Mouse (Mus musculus) intestine, embryonic 14.5 days (tissue): ENCODE measurements around the gene Knl1. TPM values are rescaled to one million over a fixed set of nuclear protein-coding genes. Genes with fewer than 3 reads are reported as not detected.
A peak's percentile ranks its signal among the peaks of the same experiment; 100 is the strongest.

Experiments used
- ATAC-seq: fragments of 200-750 bp; cut with Nextera tagmentation; replicated peaks from 2 replicates; pipeline ENCODE4 v1.8.0; 2017; ENCODE audit warnings: low read depth, moderate number of reproducible peaks, moderate TSS enrichment, moderate library complexity; ENCODE audit not compliant: low FRiP score, low TSS enrichment
- DNase-seq: peaks from one replicate; pipeline ENCODE4 v3.0.0-alpha.2; 2018; ENCODE audit warnings: low spot score
- H3K27ac ChIP-seq: fragments of 300-500 bp; sonication (generic); 2 replicates; pipeline ENCODE4 v1.5.1; 2014; ENCODE audit warnings: low read depth, mild to moderate bottlenecking, control low read depth
- H3K27me3 ChIP-seq: fragments of 300-500 bp; sonication (generic); replicated peaks from 2 replicates; pipeline ENCODE4 v1.6.1; 2014; ENCODE audit warnings: low read length, control low read depth; ENCODE audit not compliant: control insufficient read depth, insufficient read depth
- H3K36me3 ChIP-seq: fragments of 300-500 bp; sonication (generic); 2 replicates; pipeline ENCODE4 v1.6.1; 2014; ENCODE audit warnings: low read length, control low read depth; ENCODE audit not compliant: control insufficient read depth, insufficient read depth
- H3K4me1 ChIP-seq: fragments of 300-500 bp; sonication (generic); replicated peaks from 2 replicates; pipeline ENCODE4 v1.6.1; 2014; ENCODE audit warnings: low read length, control low read depth, mixed read lengths; ENCODE audit not compliant: control insufficient read depth, insufficient read depth
- H3K4me2 ChIP-seq: fragments of 300-500 bp; sonication (generic); 2 replicates; pipeline ENCODE4 v1.6.1; 2014; ENCODE audit warnings: low read length
- H3K4me3 ChIP-seq: fragments of 300-500 bp; sonication (generic); 2 replicates; pipeline ENCODE4 v1.5.1; 2014; ENCODE audit warnings: low read depth, low read length, control low read depth, mixed read lengths
- H3K9ac ChIP-seq: fragments of 300-500 bp; sonication (generic); 2 replicates; pipeline ENCODE4 v1.6.1; 2014; ENCODE audit warnings: mild to moderate bottlenecking, low read length
- H3K9me3 ChIP-seq: fragments of 300-500 bp; sonication (generic); 2 replicates; pipeline ENCODE4 v1.6.1; 2016; ENCODE audit warnings: low read length, control low read depth; ENCODE audit not compliant: control insufficient read depth
- WGBS: fragments of 180-500 bp; shearing (Covaris S2); extraction: QIAGEN DNeasy Blood & Tissue Kit; methylation state at CpG from one replicate; pipeline ENCODE4 v1.1.7; 2014; 5-methylcytosine and 5-hydroxymethylcytosine counted together
- polyA plus RNA-seq: library from polyadenylated mRNA; unstranded; fragments of >200 nt; fragmentation: Nextera tagmentation; extraction: Ambion mirVana; gene quantifications from 2 replicates; pipeline ENCODE4 v1.2.1, GENCODE M21; 2014

The Knl1 gene
- polyA plus RNA-seq, 1 experiment from 2014 or later: 46.5 TPM

DNA sequence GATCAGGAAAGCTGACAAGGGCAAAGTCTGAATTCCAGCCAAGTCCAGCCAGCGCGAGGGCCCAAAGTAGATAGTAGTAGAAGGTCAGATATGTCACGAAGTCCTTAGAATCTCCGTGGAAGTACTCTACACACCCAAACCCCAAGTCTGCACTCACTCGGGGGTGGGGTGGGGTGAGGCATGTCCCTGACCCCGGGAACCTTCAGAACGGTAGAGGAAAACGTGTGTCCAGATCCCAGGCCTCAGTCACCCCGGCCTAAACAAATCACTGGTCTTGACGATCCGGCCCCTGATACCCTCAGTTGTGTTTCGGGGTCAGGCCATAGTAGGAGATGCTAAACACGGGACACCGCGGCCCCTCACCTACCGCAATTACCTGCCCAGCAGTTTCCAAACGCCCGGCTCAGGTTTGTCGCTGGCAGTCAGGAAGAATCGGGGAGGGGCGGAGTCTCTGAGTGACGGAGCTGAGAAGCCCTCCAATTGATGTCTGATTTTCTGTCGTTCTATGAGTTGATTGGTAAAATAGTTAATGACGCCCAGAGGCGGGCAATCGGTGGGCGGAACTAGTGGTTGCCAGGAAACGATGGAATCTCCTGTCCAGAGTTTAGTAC, 17.9 kb upstream of the Knl1 start, which contains the start of gene Ccdc32:
Gene Ccdc32, minus strand, starts transcription at position 453 of the 611 bp plus-strand sequence.
- peak within 1 kb of the TSS; percentile 89 for H3K4me2 ChIP-seq
- DNase-seq: peak; percentile 96
- H3K27me3 ChIP-seq: no peaks in the 10 kb centered on the region
- H3K9me3 ChIP-seq: no peaks in the 10 kb centered on the region
- H3K4me3 ChIP-seq: peak within 1 kb of the TSS; percentile 72
- ATAC-seq: peak; percentile 91
- H3K9ac ChIP-seq: peak within 1 kb of the TSS; percentile 75
- peaks cover 8% of the 10 kb centered on the region for H3K4me1 ChIP-seq
- no peak within 1 kb of the TSS; the same call in 1 of the 2 replicates for H3K27ac ChIP-seq
- under 1% methylated on average over 28 of the region's 28 CpGs for WGBS
- H3K36me3 ChIP-seq: peaks cover 17% of the 10 kb centered on the region

DNA sequence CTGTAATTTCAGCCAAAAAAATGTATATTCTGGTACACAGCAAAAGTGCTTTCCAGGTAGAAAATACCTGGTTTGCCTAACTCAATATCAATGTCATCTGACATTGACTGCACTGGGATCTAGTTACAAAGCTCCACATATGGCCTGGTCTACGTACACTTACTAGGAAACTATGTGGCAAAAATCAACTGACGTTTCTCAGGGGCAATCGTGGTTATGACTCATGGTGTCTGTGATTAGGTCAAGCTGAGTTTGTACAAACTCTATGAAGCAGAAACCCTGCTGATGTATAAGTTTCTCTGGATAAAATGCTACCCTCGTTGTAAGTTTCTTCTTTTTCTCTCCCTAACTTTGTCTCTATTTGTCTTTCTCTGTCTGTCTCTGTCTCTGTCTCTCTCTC, 14.7 kb upstream of the Knl1 start:
- DNase-seq (no peak), ATAC-seq (no peak)
- no peak overlapping the region for H3K27ac ChIP-seq
- H3K4me2 ChIP-seq: no peak overlapping the region
- H3K4me1 ChIP-seq: peaks cover 13% of the 10 kb centered on the region
- no peaks in the 10 kb centered on the region for H3K27me3 ChIP-seq
- H3K9ac ChIP-seq: no peak overlapping the region
- WGBS: 69% methylated on average over 4 of the region's 4 CpGs
- H3K36me3 ChIP-seq: peaks cover 6% of the 10 kb centered on the region
- no peak overlapping the region for H3K4me3 ChIP-seq
- H3K9me3 ChIP-seq: no peaks in the 10 kb centered on the region

DNA sequence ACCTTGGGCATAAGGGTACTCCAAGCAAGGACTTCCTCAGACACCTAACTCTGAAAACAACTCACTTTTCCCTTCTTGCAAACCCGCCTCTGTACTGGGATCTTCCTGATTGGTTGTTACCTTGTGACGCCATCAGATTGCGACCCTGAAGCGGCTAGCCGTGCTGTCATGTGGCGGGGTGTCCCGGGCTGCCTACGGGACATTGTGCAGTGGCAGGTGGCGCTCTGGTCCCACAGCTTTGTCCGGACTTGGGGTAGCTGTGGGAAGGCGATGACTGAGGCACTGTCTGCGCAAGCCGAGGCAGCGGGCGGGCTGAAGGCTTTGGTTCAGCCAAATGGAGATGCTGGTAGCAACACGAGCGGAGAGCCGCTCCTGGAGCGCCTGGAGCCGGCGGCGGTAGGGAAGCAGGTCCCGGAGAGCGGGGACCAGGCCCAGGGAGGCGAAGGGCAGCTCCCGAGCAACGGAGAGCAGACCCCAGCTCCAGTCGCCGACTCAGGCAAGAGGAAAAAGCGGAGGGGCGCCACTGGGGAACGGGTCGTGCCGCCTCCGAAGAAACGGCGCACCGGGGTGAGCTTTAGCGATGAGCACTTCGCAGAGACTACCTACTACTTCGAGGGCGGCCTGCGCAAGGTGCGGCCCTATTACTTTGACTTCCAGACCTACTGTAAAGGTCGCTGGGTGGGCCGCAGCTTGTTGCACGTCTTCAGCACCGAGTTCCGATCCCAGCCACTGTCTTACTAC, 12.1 kb upstream of the Knl1 start, which contains the start of gene Rpusd2:
Gene Rpusd2, plus strand, starts transcription at position 135 of the 741 bp plus-strand sequence.
- peak within 1 kb of the TSS; percentile 72 for H3K4me2 ChIP-seq
- no peaks in the 10 kb centered on the region for H3K27me3 ChIP-seq
- peak within 1 kb of the TSS; percentile 68 for H3K9ac ChIP-seq
- no peaks in the 10 kb centered on the region for H3K9me3 ChIP-seq
- ATAC-seq (peak; percentile 95), DNase-seq (peak; percentile 95)
- H3K4me3 ChIP-seq: peak within 1 kb of the TSS; percentile 91
- peak within 1 kb of the TSS; percentile 81 for H3K27ac ChIP-seq
- H3K36me3 ChIP-seq: peaks cover 28% of the 10 kb centered on the region
- under 1% methylated on average over 49 of the region's 49 CpGs for WGBS
- peaks cover 5% of the 10 kb centered on the region; the same call in 1 of the 2 replicates for H3K4me1 ChIP-seq

DNA sequence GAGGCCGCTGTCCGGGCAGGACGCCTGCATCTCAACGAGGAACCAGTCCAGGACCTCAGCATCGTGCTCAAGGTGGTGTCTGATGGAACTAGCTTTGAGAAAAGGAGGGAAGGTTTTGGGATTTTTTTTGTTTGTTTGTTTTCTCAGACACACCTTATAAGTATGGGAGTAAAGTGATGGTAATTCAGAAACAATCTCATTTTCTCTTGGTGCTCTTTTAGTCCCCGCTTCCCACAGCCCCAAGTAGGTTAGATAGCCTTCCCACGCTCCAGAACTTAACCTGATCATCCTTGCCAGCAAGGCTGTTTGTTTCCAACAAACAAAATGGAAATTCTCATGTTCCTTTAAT, 11.5 kb upstream of the Knl1 start:
- Histone ChIP-seq H3K36me3 (peaks cover 29% of the 10 kb centered on the region), H3K4me1 (peaks cover 5% of the 10 kb centered on the region; the same call in 1 of the 2 replicates), H3K27ac (peak overlapping the region; percentile 81; the same call in 1 of the 2 replicates), H3K27me3 (no peaks in the 10 kb centered on the region), H3K4me3 (peak overlapping the region; percentile 91), H3K9me3 (no peaks in the 10 kb centered on the region), H3K4me2 (peak overlapping the region; percentile 72), H3K9ac (peak overlapping the region; percentile 68)
- ATAC-seq (no peak), DNase-seq (no peak)
- 12% methylated on average over 7 of the region's 7 CpGs for WGBS

DNA sequence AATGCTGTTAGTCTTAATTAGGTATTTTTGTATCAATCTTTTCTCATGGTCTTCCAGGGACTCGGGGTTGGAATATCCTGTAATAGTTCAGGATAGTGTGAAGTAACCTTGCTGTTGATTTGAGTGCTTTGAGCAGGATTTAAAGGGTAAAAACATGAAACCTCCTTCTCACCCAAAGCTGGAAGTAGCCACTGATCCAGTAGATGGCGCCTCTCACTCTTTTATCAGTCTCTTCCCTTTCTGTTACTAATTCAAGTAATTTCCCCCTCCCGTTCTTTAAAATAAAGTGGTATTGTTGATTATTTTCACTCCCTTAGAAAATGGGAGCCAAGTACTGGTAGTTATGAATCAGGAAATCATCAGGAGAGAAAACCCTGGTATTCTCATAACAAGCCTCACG, 6.0 kb upstream of the Knl1 start:
- 52% methylated on average over 4 of the region's 4 CpGs for WGBS
- no peak for DNase-seq
- ATAC-seq: no peak

DNA sequence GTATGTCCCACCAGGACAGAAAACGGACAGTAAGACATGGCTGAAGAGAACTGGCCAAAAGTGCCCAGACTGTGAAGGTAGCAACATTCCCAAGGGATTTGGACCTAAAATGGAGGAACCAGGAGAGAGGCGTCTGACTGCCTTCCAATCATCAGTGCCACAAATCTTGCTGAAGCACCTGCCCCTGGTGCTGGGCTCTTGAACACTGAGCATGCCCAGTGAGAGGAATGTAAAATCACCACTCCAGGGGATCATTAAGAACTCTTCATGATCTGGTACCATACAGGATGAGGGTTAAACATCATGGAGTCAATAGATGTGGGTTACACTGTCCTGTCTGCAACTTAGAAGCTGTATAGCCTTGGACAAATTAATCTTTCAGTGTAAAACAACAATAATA, 1.8 kb upstream of the Knl1 start:
- Histone ChIP-seq H3K9ac (no peak overlapping the region), H3K9me3 (no peaks in the 10 kb centered on the region), H3K27ac (no peak overlapping the region), H3K4me2 (no peak overlapping the region), H3K4me3 (no peak overlapping the region), H3K27me3 (no peaks in the 10 kb centered on the region), H3K36me3 (peaks cover 12% of the 10 kb centered on the region), H3K4me1 (0 out of 2 replicates have a peak, but pooled peaks cover 3% of the 10 kb centered on the region)
- ATAC-seq (no peak), DNase-seq (no peak)
- 67% methylated on average over 2 of the region's 2 CpGs for WGBS

More for the DNA sequence above, 6.0 kb upstream of the Knl1 start:
- Histone ChIP-seq H3K4me3 (no peak overlapping the region), H3K4me2 (no peak overlapping the region), H3K27ac (no peak overlapping the region), H3K9me3 (no peaks in the 10 kb centered on the region), H3K27me3 (no peaks in the 10 kb centered on the region), H3K36me3 (peaks cover 40% of the 10 kb centered on the region), H3K4me1 (no peaks in the 10 kb centered on the region), H3K9ac (no peak overlapping the region)

DNA sequence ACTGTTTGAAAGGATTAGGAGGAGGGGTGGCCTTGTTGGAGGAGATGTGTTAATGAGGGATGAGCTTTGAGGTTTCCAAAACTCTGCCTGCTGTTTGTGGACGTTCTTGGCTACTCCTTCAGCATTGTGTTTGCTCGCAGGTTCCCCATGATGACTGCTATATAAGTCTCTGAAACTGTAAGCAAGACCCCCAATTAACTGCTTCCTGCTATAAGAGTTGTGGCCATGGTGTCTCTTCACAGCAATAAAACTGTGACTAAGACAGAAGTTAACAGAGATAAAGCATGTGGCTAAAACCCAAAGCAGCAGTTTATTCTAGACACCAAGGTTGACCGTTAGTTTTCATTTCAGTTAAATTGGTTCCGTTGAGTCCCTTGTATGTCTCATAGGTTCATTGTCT, 930 bp downstream of the Knl1 start:
- no peak for DNase-seq

DNA sequence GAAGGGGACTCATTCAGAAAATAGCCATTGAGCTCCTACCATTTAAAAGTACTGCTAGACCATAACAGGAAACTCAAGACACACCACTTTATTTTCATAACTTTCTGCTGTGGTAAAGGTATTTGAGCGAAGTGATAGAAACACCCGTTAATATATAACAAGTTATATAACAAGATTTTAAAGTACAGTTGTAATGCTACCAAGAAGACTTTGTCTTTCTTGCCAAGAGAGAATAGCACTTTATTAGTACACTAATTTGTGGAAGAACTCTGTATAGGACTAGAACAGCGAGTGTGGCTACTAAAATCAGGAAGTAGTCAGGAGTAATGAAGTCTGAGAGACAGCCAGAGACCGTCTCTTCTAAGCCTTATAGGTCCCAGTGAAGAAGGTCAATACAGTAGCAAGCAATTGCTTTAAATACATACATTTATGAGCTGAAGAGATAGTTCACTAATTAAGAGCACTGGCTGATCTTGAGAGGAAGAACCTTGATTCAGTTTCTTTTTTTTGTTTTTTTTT, 3.3 kb downstream of the Knl1 start:
- 85% methylated on average over 4 of the region's 4 CpGs for WGBS
- no peak overlapping the region for H3K4me3 ChIP-seq
- no peak overlapping the region for H3K4me2 ChIP-seq
- no peaks in the 10 kb centered on the region for H3K9me3 ChIP-seq
- no peak for DNase-seq
- H3K27ac ChIP-seq: no peak overlapping the region
- H3K36me3 ChIP-seq: no peaks in the 10 kb centered on the region
- H3K4me1 ChIP-seq: 0 out of 2 replicates have a peak, but pooled peaks cover 6% of the 10 kb centered on the region
- H3K9ac ChIP-seq: no peak overlapping the region
- H3K27me3 ChIP-seq: no peaks in the 10 kb centered on the region
- ATAC-seq: no peak

More for the DNA sequence above, 930 bp downstream of the Knl1 start:
- H3K36me3 ChIP-seq: no peaks in the 10 kb centered on the region
- H3K4me1 ChIP-seq: 0 out of 2 replicates have a peak, but pooled peaks cover 3% of the 10 kb centered on the region
- WGBS: 17% methylated on average over 4 of the region's 4 CpGs
- H3K27me3 ChIP-seq: no peaks in the 10 kb centered on the region
- H3K27ac ChIP-seq: peak overlapping the region; percentile 92; the same call in 1 of the 2 replicates
- no peaks in the 10 kb centered on the region for H3K9me3 ChIP-seq
- no peak for ATAC-seq
- peak overlapping the region; percentile 76 for H3K9ac ChIP-seq
- peak overlapping the region; percentile 63 for H3K4me2 ChIP-seq
- H3K4me3 ChIP-seq: peak overlapping the region; percentile 81
